Mouse (Mus musculus) kidney, postnatal 14 days (tissue): ENCODE measurements around the gene Sema4d.

Experiments used
- DNase-seq: peaks from one replicate; pipeline ENCODE4 v3.0.0; 2022; ENCODE audit warnings: mixed read lengths

Gene Sema4d

GRCm38 (mm10) chr13:51659573-51659972 lies 134.0 kb downstream of the Sema4d start:
- DNase-seq: no peak

- no peak for DNase-seq
These were observed 135.5 kb downstream of the Sema4d start for GRCm38 (mm10) chr13:51658094-51658493.

GRCm38 (mm10) chr13:51656516-51657235 lies 136.9 kb downstream of the Sema4d start:
- peak; percentile 54 for DNase-seq

- no peak for DNase-seq
These were observed 139.6 kb downstream of the Sema4d start for GRCm38 (mm10) chr13:51653961-51654360.

DNA sequence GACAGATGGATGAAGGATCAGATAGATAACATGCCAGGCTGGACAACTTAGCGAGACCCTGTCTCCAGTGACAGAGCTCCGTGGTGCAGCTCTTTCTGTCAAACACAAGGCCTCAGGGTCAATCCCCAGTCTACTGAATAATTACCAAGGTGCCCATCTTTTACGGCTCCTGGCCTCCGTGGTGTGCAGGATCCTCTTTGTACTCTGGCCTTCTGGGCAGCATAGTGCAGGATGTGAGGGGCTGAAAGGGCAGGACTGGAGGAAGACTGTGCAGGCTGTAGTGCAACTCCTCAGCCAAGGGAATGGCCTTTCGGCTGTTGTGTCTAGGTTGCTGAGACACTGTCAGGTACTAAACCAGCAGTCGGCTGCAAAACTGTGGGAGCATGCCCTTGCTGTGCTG lies 140.4 kb downstream of the Sema4d start:
- DNase-seq: no peak

GRCm38 (mm10) chr13:51651408-51652064 lies 142.0 kb downstream of the Sema4d start, which contains the start of gene Secisbp2:
Gene Secisbp2, plus strand, starts transcription at chr13:51651697.
- peak; percentile 95 for DNase-seq

- DNase-seq: no peak
These were observed 143.8 kb downstream of the Sema4d start for GRCm38 (mm10) chr13:51649740-51650139.

DNA sequence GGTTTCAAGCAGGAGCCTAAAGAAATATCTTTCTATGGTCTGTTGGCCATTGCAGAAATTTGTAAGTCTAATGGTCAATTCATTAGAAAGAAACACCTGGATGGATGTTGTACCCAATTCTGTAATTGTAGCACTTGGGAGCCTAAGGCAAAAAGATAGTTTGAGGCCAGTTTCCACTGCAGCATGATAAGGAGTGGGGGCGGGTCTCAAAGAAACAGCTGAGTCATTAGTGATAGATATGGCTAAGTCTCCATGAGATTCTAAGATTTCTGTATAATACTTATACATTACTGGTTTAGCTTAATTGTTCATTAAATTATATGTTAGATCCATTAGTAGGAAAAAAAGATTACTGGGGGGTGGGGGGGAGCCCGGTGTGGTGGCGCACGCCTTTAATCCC lies 145.3 kb downstream of the Sema4d start:
- no peak for DNase-seq

GRCm38 (mm10) chr13:51647770-51648169 lies 145.8 kb downstream of the Sema4d start:
- DNase-seq: peak; percentile 61

- no peak for DNase-seq
These were observed 147.1 kb downstream of the Sema4d start for GRCm38 (mm10) chr13:51646362-51647027.

DNA sequence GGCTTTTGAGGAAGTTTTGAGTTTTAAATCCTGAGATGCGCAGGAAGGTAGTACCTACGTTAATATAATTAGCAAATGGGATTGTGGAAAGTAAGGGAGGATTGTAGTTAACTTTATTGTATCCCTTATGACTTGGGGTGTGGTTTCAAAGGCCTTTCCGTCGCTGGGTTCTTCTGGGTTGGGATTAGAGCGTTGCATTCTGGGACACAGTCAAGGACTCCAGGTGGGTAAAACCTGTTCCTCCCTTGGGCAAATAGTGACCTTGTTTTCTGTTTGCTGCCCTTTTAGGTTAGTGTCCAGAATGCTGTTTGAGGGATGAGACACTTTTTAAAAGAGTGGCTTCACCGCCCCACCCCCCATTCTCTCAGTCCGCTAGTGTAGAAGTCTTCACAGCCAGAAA lies 147.7 kb downstream of the Sema4d start:
- no peak for DNase-seq

- peak; percentile 99 for DNase-seq
These were observed 148.4 kb downstream of the Sema4d start, which contains the start of gene Cks2 for GRCm38 (mm10) chr13:51644829-51645789. Gene Cks2, plus strand, starts transcription at chr13:51645232.

- DNase-seq: no peak
These were observed 149.4 kb downstream of the Sema4d start for GRCm38 (mm10) chr13:51643924-51644828.

GRCm38 (mm10) chr13:51642171-51642778 lies 151.3 kb downstream of the Sema4d start:
- peak; percentile 57 for DNase-seq

DNA sequence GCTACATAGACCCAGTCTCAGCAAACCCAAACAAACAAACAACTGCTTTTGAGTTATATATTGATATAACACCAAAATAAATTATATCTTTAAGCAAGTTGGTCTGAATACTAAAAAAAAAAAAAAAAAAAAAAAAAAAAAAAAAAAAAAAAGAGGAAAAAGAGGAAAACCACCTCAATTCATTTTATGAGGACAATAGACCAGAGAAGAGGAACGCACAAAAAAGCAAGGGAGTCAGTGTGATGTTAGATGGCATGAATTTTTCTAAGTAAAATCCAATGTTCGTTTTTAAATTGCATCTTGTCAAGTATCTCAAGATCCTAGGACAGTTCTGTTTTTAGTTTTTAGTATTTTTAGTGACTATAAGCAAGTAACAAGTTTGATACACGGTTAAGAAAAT lies 152.1 kb downstream of the Sema4d start:
- DNase-seq: no peak

DNA sequence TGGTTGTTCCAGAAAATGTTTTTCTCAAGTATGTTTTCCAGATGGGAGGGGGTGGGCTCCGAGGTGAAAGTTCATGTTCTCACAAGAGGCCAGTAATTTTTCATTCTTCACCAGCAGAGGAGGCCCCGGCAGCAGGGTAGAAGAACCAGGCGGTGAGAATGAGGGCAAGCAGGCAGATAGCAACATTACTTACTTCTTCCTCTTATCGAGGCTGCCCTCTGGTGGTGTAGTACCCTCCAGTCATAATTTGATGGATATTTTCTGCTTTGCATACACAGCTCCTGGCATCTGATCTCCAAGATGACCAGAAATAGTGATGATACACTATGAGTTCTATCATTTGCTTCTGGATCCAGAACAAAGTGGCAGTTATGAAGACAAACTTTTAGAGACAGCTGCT lies 154.6 kb downstream of the Sema4d start:
- DNase-seq: no peak
